Mouse (Mus musculus) liver, embryonic 16.5 days (tissue): Measurements from ENCODE around the gene Clk4. TPM values are rescaled to one million over a fixed set of nuclear protein-coding genes. Genes with fewer than 3 reads are reported as not detected.

ENCODE experiments used
- ATAC-seq: fragments of 200-750 bp; cut with Nextera tagmentation; 2 replicates; pipeline ENCODE4 v1.8.0; 2017; ENCODE audit warnings: low read depth, mild to moderate bottlenecking, moderate number of reproducible peaks, moderate library complexity
- H3K27ac ChIP-seq: fragments of 300-500 bp; sonication (generic); 2 replicates; pipeline ENCODE4 v1.5.1; 2014; ENCODE audit warnings: mild to moderate bottlenecking, low read length
- H3K27me3 ChIP-seq: fragments of 300-500 bp; sonication (generic); 2 replicates; pipeline ENCODE4 v1.6.1; 2014; ENCODE audit warnings: low read depth, low read length, mixed read lengths; ENCODE audit not compliant: control insufficient read depth, insufficient read depth
- H3K36me3 ChIP-seq: fragments of 300-500 bp; sonication (generic); 2 replicates; pipeline ENCODE4 v1.6.1; 2014; ENCODE audit warnings: mild to moderate bottlenecking; ENCODE audit not compliant: control insufficient read depth, insufficient read depth
- H3K4me1 ChIP-seq: fragments of 300-500 bp; sonication (generic); 2 replicates; pipeline ENCODE4 v1.6.1; 2014; ENCODE audit warnings: low read depth, low read length, mixed read lengths; ENCODE audit not compliant: control insufficient read depth
- H3K4me2 ChIP-seq: fragments of 300-500 bp; sonication (generic); 2 replicates; pipeline ENCODE4 v1.6.1; 2014; ENCODE audit warnings: low read depth, low read length, mixed read lengths
- H3K4me3 ChIP-seq: fragments of 300-500 bp; sonication (generic); 2 replicates; pipeline ENCODE4 v1.5.1; 2014; ENCODE audit warnings: low read depth, mild to moderate bottlenecking, low read length
- H3K9ac ChIP-seq: fragments of 300-500 bp; sonication (generic); 2 replicates; pipeline ENCODE4 v1.6.1; 2014; ENCODE audit warnings: low read depth, low read length
- H3K9me3 ChIP-seq: fragments of 300-500 bp; sonication (generic); replicated peaks from 2 replicates; pipeline ENCODE4 v1.6.1; 2016; ENCODE audit warnings: low read length; ENCODE audit not compliant: control insufficient read depth
- whole genome bisulfite sequencing: fragments of 180-500 bp; shearing (Covaris S2); extraction: QIAGEN DNeasy Blood & Tissue Kit; methylation state at CpG from one replicate; pipeline ENCODE4 v1.1.7; 2014; ENCODE audit not compliant: insufficient replicate concordance; 5-methylcytosine and 5-hydroxymethylcytosine counted together
- polyA plus RNA-seq: library from polyadenylated mRNA; unstranded; fragments of >200 nt; fragmentation: Nextera tagmentation; extraction: Ambion mirVana; gene quantifications from 2 replicates; pipeline ENCODE4 v1.2.1, GENCODE M21; 2015

Gene Clk4
- polyA plus RNA-seq, 1 experiment from 2014 or later: 58.7 TPM

DNA sequence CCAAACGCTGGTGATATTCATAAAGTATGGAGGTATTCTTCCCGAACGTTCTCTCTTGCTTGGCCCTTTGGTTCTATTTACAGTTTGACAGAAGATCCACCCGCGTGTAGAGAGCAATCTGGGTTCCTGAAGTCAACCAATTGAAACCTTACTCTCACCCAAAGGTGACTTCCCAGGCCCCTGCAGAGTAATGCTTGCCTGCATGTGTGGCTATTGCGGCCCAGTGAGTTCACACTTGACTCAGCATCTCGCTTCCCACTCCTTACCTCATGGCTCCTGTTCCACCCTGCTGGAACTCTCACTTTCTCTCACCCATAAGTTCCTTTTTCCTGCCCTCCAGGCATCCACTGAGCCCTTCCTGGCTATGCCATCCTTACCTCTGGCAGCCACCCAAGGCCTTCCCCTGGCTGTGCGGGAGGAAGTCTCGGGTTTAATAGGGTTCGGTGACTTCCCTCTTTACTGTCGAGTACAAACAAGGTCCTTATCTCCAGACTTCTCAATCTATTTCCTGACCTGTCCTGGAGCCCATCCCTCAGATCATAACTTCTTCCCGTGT, 66.9 kb downstream of the Clk4 start:
- H3K4me3 ChIP-seq: no peak overlapping the region
- 50% methylated on average over 12 of the region's 12 CpGs for WGBS
- H3K36me3 ChIP-seq: no peaks in the 10 kb centered on the region
- no peaks in the 10 kb centered on the region for H3K9me3 ChIP-seq
- no peak overlapping the region for H3K27ac ChIP-seq
- ATAC-seq: no peak
- H3K4me2 ChIP-seq: no peak overlapping the region
- H3K27me3 ChIP-seq: no peaks in the 10 kb centered on the region
- no peak overlapping the region for H3K9ac ChIP-seq
- H3K4me1 ChIP-seq: no peaks in the 10 kb centered on the region

GRCm38 (mm10) chr11:51329837-51330714, 68.5 kb downstream of the Clk4 start:
- no peak overlapping the region for H3K9ac ChIP-seq
- H3K27ac ChIP-seq: no peak overlapping the region
- H3K9me3 ChIP-seq: no peaks in the 10 kb centered on the region
- WGBS: 55% methylated on average over 11 of the region's 11 CpGs
- H3K4me1 ChIP-seq: no peaks in the 10 kb centered on the region
- H3K4me3 ChIP-seq: no peak overlapping the region
- H3K27me3 ChIP-seq: no peaks in the 10 kb centered on the region
- H3K36me3 ChIP-seq: no peaks in the 10 kb centered on the region
- no peak for ATAC-seq
- H3K4me2 ChIP-seq: no peak overlapping the region

Other genes starting within 250 kb of the Clk4 start
- not detected in 2 replicates for gene Olfr54, start 247.5 kb upstream of the Clk4 start, polyA plus RNA-seq
- not detected in 2 replicates for gene Olfr1375, start 213.6 kb upstream of the Clk4 start, polyA plus RNA-seq
- gene Zfp354a, start 202.5 kb upstream of the Clk4 start, polyA plus RNA-seq: 1.4 and 1.7 TPM in 2 replicates
- not detected in 2 replicates for gene Gm12569, start 41.3 kb upstream of the Clk4 start, polyA plus RNA-seq
- gene BC049762, start 1.3 kb downstream of the Clk4 start, polyA plus RNA-seq: 0.15 and 0.46 TPM in 2 replicates
- gene Col23a1, start 28.2 kb downstream of the Clk4 start, polyA plus RNA-seq: 0.06 and 0.15 TPM in 2 replicates